Mouse (Mus musculus) megakaryocyte, embryonic 14.5 days (primary cell): Measurements from ENCODE around the gene Rbbp8nl.

Experiments used
- FLI1 ChIP-seq: IDR thresholded peaks from 2 replicates; pipeline ENCODE4 v1.6.1; 2012; ENCODE audit warnings: low read length, inconsistent platforms, mixed read lengths
- GATA1 ChIP-seq: IDR thresholded peaks from 3 replicates; pipeline ENCODE4 v1.6.1; 2012; ENCODE audit warnings: mixed read lengths, low read length, inconsistent platforms, borderline replicate concordance

GRCm38 (mm10) chr2:180243108-180243507 is 46.6 kb downstream of the Rbbp8nl start:
- TF ChIP-seq FLI1 (no peak), GATA1 (no peak)
